Mouse (Mus musculus) lung, postnatal 0 days (tissue): Measurements from ENCODE around the gene Dennd5b. TPM values are rescaled to one million over a fixed set of nuclear protein-coding genes. Genes with fewer than 3 reads are reported as not detected.

Source experiments
- ATAC-seq: fragments of 200-750 bp; cut with Nextera tagmentation; 2 replicates; pipeline ENCODE4 v1.8.0; 2017; ENCODE audit warnings: moderate library complexity
- DNase-seq: peaks from one replicate; pipeline ENCODE4 v3.0.0-alpha.2; 2016; ENCODE audit warnings: low spot score
- H3K27ac ChIP-seq: fragments of 300-500 bp; sonication (generic); 2 replicates; pipeline ENCODE4 v1.5.1; 2014; ENCODE audit warnings: antibody characterized with exemption, mild to moderate bottlenecking, low read length, mixed read lengths
- H3K27me3 ChIP-seq: fragments of 300-500 bp; sonication (generic); replicated peaks from 2 replicates; pipeline ENCODE4 v1.6.1; 2014; ENCODE audit warnings: low read length, mixed read lengths; ENCODE audit not compliant: insufficient read depth
- H3K36me3 ChIP-seq: fragments of 300-500 bp; sonication (generic); 2 replicates; pipeline ENCODE4 v1.6.1; 2014; ENCODE audit warnings: low read length, mixed read lengths; ENCODE audit not compliant: insufficient read depth
- H3K4me1 ChIP-seq: fragments of 300-500 bp; sonication (generic); 2 replicates; pipeline ENCODE4 v1.6.1; 2014; ENCODE audit warnings: antibody characterized with exemption, low read depth, low read length, mixed read lengths; ENCODE audit not compliant: insufficient read depth
- H3K4me2 ChIP-seq: fragments of 300-500 bp; sonication (generic); replicated peaks from 2 replicates; pipeline ENCODE4 v1.6.1; 2014; ENCODE audit warnings: low read depth, mild to moderate bottlenecking, low read length, moderate library complexity, mixed read lengths
- H3K4me3 ChIP-seq: fragments of 300-500 bp; sonication (generic); 2 replicates; pipeline ENCODE4 v1.5.1; 2014; ENCODE audit warnings: low read depth, low read length
- H3K9ac ChIP-seq: fragments of 300-500 bp; sonication (generic); replicated peaks from 2 replicates; pipeline ENCODE4 v1.6.1; 2014; ENCODE audit warnings: low read depth, mild to moderate bottlenecking
- H3K9me3 ChIP-seq: fragments of 300-500 bp; sonication (generic); 2 replicates; pipeline ENCODE4 v1.6.1; 2016; ENCODE audit warnings: low read length, mixed read lengths
- CTCF ChIP-seq: IDR thresholded peaks from 2 replicates; pipeline ENCODE4 v1.5.1; 2016; ENCODE audit warnings: antibody characterized with exemption, mild to moderate bottlenecking
- EP300 ChIP-seq: IDR thresholded peaks from 2 replicates; pipeline ENCODE4 v1.6.1; 2016; ENCODE audit warnings: antibody characterized with exemption, mild to moderate bottlenecking, control low read depth
- WGBS: fragments of 180-500 bp; shearing (Covaris S2); extraction: QIAGEN DNeasy Blood & Tissue Kit; methylation state at CpG from one replicate; pipeline ENCODE4 v1.1.7; 2014; 5-methylcytosine and 5-hydroxymethylcytosine counted together
- polyA plus RNA-seq: library from polyadenylated mRNA; unstranded; fragments of >200 nt; fragmentation: Nextera tagmentation; extraction: Ambion mirVana; gene quantifications from 2 replicates; pipeline ENCODE4 v1.2.1, GENCODE M21; 2015

Gene Dennd5b
- polyA plus RNA-seq, 1 experiment from 2014 or later: 3.6 TPM

DNA sequence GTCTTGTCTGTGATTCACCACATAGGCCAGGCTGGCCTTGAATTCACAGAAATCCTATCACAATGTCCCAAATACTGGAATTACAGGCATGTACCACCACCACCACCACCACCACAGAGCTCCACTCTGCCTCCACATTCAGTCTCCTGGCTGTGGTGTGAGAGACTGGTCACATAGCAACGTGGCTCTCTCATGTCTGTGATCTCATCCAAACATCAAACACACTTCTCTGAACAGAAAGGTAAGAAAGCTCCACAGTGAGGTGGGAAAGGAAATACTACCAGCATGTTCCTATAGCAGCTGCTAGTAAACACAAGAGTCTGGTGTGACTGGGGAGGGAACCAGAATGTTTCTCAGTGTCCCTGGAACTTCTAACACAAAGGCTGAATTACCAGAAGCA lies 140.2 kb downstream of the Dennd5b start:
- Histone ChIP-seq H3K27me3 (no peaks in the 10 kb centered on the region), H3K9ac (no peak overlapping the region), H3K4me2 (no peak overlapping the region), H3K4me1 (no peaks in the 10 kb centered on the region), H3K4me3 (no peak overlapping the region), H3K36me3 (no peaks in the 10 kb centered on the region), H3K27ac (no peak overlapping the region), H3K9me3 (no peaks in the 10 kb centered on the region)
- 4% methylated on average over 1 of the region's 1 CpGs for WGBS
- ATAC-seq (peak; percentile 77), DNase-seq (peak; percentile 53)
- TF ChIP-seq CTCF: no peak
- TF ChIP-seq EP300: no peak

DNA sequence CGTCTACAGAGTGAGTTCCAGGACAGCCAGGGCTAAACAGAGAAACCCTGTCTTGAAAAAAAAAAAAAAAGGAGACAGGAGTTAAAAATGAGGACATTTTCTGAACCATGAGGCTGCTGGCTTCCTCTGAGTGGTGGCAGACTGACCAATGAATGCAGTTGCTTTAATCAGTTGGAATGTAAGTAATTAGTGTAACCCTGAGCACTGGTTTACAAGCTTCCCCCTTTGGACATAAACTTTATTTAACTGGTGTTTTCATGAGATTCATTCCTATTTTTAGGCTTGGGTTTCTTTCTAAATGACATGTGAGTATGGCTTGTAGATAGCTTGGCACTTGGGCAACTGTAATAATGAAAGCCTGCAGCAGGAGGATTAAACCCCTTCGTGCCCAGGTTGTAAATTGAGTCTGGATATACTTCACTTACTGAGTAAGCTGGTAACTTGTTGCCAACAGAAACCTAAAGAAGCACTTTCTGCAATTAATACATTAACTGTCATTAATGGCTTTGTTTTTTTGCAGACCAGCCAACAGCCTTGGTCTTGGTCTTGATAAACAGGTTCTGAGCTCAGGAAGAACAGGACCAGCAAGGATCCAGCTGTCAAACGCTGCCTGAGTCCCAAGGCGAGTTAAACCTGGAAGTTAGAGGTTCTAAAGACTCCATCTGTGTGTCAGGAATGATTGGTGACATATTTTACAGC lies 141.8 kb downstream of the Dennd5b start:
- ATAC-seq (no peak), DNase-seq (no peak)
- Histone ChIP-seq H3K4me3 (no peak overlapping the region), H3K36me3 (no peaks in the 10 kb centered on the region), H3K9ac (no peak overlapping the region), H3K4me2 (no peak overlapping the region), H3K4me1 (no peaks in the 10 kb centered on the region), H3K9me3 (no peaks in the 10 kb centered on the region), H3K27me3 (no peaks in the 10 kb centered on the region), H3K27ac (no peak overlapping the region)
- TF ChIP-seq EP300 (no peak), CTCF (no peak)
- 54% methylated on average over 4 of the region's 4 CpGs for WGBS

DNA sequence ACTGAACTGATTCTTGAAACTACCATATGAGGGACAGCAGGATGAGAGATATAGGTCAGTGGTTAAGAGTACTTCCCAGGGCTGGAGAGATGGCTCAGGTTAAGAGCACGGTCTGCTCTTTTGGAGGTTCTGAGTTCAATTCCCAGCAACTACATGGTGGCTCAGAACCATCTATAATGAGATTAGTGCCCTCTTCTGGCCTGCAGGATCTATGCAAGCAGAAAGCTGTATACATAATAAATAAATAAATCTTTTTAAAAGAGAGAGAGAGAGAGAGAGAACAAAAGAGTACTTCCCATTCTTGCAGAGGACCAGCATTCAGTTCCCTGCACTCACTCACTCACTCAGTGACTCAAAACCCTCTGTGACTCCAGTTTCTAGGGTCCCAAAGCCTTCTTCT lies 142.8 kb downstream of the Dennd5b start:
- DNase-seq: peak; percentile 12
- Histone ChIP-seq H3K4me3 (no peak overlapping the region), H3K4me2 (no peak overlapping the region), H3K27ac (no peak overlapping the region), H3K9ac (no peak overlapping the region), H3K4me1 (no peaks in the 10 kb centered on the region), H3K27me3 (no peaks in the 10 kb centered on the region), H3K9me3 (no peaks in the 10 kb centered on the region), H3K36me3 (no peaks in the 10 kb centered on the region)
- no peak for ATAC-seq
- WGBS: 88% methylated on average over 1 of the region's 1 CpGs
- TF ChIP-seq EP300: no peak
- TF ChIP-seq CTCF: peak; percentile 31; the same call in 1 of the 2 replicates

DNA sequence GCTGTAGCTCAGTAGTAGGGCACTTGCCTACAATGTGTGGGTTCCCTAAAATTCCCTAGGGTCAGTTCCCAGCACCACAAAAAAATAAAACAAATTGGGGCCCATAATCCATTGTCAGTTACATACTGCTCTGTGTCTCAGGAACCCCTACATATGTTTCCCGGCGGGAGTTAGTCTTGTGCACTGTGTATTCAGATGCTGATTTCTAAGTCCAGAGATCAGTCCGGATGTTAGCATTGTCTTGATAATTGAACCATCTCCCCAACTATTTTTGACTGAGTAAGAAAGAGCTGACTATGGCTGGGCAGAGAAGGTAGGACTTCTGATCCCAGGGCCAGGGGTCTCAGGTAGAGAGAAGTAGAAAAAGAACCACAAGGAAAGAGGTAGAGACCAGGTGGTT lies 144.4 kb downstream of the Dennd5b start:
- Histone ChIP-seq H3K27ac (no peak overlapping the region), H3K4me2 (no peak overlapping the region), H3K27me3 (no peaks in the 10 kb centered on the region), H3K9me3 (no peaks in the 10 kb centered on the region), H3K4me3 (no peak overlapping the region), H3K4me1 (no peaks in the 10 kb centered on the region), H3K9ac (no peak overlapping the region), H3K36me3 (no peaks in the 10 kb centered on the region)
- WGBS: 89% methylated on average over 3 of the region's 3 CpGs
- ATAC-seq: no peak
- no peak for DNase-seq
- TF ChIP-seq CTCF (no peak), EP300 (no peak)

DNA sequence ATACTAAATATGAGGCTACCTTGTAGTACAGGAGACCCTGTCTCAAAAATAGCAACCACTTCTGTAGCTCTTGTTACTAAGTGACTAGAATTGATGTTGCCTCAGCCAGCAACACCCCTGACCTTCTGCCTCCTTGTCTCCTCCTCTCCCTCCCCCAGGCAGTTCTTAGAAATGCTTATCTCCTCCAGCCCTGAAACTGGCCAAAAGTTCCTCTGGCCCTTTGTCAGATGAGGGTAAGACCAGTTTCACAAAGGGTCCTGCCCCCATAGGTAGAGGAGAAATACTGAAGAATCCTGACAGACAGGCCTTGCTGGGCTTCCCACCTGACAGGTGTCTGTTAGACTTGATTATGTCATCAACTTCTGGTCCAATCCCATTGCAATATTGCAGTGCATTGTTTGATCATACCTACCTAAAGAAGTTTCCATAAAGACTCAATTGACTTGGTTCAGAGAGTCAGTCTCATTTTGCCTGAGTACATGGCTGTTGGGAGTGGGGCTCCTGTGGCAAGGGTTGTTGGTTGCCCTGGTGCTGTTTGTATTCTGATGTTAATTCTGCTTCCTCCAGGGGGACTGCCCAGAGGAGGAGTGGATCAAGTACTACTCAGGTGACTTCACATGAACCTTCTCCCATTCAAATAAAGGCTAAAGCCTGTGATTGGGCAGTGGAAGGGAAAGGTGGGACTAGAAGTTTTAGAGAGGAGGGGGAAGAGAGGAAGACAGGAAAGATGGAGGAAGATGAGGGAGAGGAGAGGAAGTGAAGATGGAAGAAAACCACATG lies 145.6 kb downstream of the Dennd5b start:
- TF ChIP-seq CTCF (no peak), EP300 (no peak)
- ATAC-seq (no peak), DNase-seq (no peak)
- Histone ChIP-seq H3K36me3 (no peaks in the 10 kb centered on the region), H3K4me1 (no peaks in the 10 kb centered on the region), H3K4me2 (no peak overlapping the region), H3K9ac (no peak overlapping the region), H3K9me3 (no peaks in the 10 kb centered on the region), H3K27me3 (no peaks in the 10 kb centered on the region), H3K4me3 (no peak overlapping the region), H3K27ac (no peak overlapping the region)

DNA sequence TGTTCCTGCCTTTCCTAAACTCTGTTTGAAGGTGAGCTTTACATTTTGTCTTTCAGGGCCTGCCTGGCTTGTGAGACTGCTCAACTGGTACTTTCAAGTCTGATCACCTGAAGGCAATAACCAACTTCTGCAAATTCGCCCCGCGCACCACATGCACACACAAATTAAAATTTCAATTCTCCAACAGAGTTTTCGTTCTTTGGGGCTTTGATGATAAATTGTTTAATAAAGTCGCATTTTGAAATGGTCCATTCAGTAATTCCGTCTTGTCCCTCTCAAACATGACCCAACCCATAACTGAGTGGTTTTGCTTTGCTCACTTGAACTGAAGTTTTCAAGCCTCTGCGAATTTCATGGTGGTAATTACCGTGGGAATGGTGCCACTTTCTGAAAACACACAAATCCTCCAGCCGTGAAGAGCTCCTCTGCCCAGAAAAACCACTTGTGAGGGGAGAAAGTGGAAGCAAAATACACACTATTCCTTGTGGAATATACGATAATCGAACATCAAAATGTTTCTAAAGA lies 154.5 kb downstream of the Dennd5b start:
- 28% methylated on average over 11 of the region's 11 CpGs for WGBS
- Histone ChIP-seq H3K4me3 (peak overlapping the region; percentile 73), H3K4me1 (no peaks in the 10 kb centered on the region), H3K9ac (no peak overlapping the region; the same call in 1 of the 2 replicates), H3K4me2 (peak overlapping the region; percentile 98), H3K36me3 (no peaks in the 10 kb centered on the region), H3K27me3 (no peaks in the 10 kb centered on the region), H3K9me3 (no peaks in the 10 kb centered on the region), H3K27ac (peak overlapping the region; percentile 80)
- ATAC-seq: peak; percentile 1; the same call in 1 of the 2 replicates
- DNase-seq: peak; percentile 51
- TF ChIP-seq EP300 (no peak), CTCF (no peak)
